Mouse (Mus musculus) telencephalon, adult 2 months (tissue): ENCODE measurements at regions not wholly inside any gene's neighbourhood (a gene's known extent, or its start where the extent isn't known, plus 50 kb on each side); places are given as distances from the start of the nearest gene placed in this dataset.

Experiments used
- DNase-seq: peaks from one replicate; pipeline ENCODE4 v3.0.0-alpha.2; 2011; ENCODE audit warnings: low read depth, low spot score

DNA sequence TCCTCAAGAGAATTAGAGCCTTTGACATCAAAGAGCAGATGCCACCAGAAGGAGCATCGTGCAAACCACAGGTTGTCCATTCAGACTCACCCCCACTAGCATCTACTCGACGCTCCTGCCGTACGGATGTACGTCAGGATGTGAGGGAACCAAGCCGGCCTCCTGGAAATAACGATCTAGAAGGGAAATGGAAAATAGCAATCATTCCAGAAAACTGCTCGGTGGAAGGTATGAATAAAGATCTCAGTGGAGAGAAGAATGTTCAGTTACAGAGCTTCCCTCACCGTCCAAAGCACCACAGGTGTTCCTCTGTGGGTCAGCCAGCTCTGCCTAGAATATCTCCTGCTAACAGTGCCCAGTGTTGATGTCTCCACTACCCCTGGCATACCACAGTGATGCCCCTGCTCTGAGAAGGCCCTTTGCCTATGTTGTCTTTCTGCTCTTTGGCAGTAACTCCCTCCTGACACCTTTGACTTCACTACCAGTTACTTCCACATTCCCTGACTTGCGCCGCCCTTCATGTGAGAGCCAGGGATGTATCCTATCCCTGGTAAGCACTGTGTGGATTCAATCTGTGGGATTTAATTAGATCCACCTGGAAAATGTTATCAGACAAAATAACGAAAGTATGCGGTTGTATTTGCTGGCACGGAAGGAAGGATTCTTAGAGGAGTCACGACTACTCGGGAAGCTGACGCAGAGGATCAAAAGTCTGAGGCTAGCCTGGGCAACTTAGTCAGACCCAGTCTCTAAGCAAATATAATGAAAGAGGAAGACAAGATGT lies 152.4 kb upstream of the Irf2bp2 start:
- no peak for DNase-seq

DNA sequence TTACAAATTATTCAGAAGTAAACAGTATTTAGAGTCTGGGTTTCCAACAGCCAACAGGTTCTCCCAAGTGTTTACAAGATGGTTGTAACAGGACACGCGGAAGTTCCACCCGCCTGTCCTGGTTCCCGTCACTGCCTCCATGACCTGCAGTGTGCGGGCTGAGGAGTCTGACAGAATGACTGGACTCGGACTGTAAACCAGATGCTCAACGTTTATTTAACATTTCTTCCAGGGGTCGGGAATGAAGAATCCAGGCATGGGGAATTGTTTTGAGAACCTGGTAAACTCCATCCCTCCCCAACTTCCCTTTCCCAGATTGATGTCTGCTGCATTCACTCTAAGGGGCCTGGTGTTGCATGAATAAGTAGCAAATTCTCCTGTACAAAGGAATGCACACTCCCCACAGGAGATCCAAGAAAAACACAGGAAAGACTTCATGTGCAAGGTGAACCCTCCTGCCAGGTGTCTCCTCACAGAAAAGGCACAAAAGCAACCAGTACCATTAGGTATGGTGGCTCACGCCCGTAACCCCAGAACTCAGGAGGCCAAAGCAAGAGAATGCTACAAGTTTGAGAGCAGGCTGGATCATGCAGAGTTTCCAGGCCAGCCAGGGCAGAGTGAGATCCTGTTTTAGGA lies 151.1 kb upstream of the Irf2bp2 start:
- DNase-seq: no peak

DNA sequence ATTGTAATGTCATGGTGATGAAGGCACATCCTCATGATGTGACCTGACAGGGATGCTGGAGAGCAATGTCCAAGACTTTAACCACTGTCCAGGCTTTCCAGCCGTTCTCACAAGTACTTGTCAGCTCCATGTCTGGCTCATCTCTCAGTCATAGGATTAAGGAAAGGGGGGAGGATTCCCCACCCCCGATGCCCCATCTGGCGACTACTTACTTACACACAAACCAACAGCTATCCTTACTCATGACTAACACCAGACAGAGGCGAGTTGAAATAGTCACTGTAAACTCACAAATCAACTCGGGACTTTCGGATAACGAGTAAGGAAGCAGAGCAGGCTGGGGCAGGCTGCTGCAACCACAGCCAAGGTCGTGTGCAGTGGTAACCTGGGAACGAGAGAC lies 149.5 kb upstream of the Irf2bp2 start:
- DNase-seq: no peak

DNA sequence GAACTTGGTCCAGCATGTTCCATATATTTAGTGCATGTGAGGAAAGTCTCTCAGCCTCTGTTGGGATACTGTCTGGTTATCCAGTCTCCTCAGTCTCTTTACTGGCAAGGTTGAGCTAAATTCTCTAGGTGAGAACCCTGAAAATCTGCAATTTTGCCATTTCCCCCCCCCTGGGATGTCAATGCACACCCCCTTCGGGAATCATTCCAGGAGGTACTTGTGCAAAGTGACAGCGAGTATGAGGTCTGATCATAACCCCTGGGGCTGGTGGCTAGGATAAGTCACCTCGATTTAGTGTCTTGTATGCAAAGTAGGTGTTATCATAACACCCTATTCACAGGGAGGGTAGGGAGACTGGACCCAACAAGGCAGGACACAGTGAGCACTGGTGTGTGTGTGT lies 148.3 kb upstream of the Irf2bp2 start:
- no peak for DNase-seq

DNA sequence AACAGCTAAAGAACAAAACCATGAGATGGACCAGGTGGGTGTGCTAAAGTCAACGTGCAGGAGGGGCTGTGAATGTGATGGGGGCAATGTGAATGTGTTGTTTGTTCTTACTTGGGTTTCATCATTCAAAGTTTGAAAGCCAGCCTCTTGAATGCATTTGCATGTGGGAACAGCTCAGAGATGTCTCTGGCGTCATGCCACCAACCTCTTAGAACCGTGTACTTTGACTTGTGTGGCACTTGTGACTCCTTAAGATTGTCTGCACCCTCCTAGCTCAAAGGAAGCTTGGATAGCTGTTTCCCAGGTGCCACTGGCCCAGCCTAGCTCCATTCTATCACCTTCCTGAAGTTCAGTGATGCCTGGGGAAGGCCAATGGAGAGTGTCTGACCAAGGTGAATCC lies 147.2 kb upstream of the Irf2bp2 start:
- DNase-seq: no peak

DNA sequence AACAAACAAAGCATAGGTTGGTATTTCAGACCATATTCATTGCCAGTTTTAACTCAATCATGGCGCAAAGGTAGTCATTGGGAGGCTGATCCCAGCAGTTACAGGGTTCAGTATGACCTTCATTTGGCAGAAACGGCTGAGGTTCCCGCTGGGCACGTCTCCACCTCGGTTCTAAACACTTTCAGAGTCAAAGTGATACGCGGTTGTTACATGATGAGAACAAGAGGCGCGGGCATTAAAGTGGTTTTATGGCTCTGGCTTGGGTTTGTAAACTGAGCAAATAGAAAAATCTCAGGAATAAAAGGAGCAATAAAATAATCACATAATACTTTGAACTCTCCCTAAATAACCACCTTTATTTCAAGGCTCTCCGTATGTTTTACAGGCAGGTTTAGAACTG lies 146.0 kb upstream of the Irf2bp2 start:
- no peak for DNase-seq

- DNase-seq: no peak
Measured at GRCm38 (mm10) chr8:126737032-126737431, 143.2 kb upstream of the Irf2bp2 start.

GRCm38 (mm10) chr8:126736441-126736962 lies 142.7 kb upstream of the Irf2bp2 start:
- no peak for DNase-seq

GRCm38 (mm10) chr8:126735488-126736440 lies 142.0 kb upstream of the Irf2bp2 start:
- no peak for DNase-seq

GRCm38 (mm10) chr8:126734743-126735487 lies 141.1 kb upstream of the Irf2bp2 start:
- no peak for DNase-seq

DNA sequence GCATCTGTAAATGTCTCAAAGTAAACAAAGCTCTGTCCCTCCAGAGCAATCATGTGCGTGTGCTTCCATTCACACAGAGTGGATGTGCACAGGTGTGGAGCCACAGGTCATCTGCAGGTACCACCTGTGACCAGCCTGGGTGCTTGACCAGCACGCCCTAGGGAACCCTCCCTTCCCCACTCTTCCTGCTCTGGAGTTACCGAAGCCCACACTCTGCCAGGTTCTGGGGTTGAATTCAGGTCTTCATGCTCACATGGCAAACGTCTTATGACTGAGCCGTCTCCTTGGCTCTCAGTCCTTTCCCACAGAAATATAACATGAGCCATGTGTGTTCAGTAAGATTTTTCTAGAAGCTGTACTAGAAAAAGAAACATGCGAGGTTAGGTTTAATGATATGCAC lies 140.0 kb upstream of the Irf2bp2 start:
- DNase-seq: no peak

- DNase-seq: no peak
Measured at GRCm38 (mm10) chr8:126733307-126733706, 139.5 kb upstream of the Irf2bp2 start.

DNA sequence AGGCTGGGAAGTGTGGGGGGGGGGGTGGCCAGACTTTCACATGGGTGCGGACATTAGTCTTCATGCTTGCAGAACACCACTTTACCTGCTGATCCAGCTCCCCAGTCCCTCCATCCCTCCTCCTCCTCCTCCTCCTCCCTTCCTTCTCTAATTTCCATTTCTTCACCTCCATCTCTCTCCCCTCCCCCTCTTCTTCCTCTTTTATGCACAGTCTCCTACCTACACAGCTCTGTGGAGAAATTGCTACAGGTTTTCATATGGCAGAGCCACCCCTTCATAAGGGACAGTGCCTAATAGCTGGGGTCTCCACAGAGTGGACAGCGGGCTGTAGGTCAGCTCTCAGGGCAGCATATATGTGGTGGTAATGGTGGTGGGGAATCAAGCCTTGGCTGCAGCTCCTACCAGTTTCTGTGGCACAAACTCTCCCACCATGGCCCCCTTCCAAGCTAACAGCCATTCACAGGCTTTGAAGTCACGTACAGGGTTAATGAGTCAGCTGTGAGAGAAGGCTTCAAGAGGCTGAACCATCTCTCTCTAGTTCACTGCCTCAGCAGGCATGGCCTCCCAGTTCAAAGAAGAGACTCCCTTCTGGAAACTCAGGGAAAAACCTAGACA lies 136.3 kb upstream of the Irf2bp2 start:
- no peak for DNase-seq

GRCm38 (mm10) chr8:126728987-126729632 lies 135.3 kb upstream of the Irf2bp2 start:
- no peak for DNase-seq

DNA sequence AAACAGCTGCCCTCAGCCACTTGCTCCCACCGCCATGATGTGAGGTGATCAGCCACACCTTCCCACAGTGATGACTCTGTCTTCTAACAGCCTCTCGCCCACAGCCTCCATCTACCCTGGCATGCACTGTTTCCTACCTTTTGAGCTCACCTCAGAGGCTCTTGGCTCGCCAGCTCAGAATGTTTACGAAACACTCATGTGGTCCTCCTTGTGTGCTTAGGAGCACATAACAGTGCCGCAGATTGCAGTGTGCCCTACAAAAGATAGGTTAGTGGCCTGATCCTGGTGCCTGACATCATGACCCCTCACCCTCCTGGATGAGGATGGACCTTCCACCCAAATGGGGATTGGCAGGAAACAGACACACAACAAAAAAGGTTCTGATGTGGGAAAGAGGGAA lies 134.3 kb upstream of the Irf2bp2 start:
- DNase-seq: no peak

DNA sequence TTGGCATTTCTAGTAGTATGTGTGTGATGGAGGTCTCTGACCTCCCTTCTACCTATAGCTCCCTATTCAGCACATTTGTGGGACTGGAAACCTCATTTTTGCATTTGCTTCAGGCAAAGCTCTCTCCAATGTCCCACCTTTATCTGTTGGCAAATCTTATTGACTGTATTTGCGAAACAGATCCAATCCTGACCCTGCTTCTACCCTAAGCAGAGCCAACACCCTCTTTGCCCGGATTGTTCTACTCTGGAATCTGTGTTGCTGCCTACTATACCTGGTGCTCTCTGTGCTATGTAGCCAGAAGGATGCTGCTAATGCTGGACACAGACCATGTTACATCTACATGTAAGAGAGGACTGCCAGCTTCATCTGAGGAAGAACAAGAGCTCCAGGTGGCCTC lies 133.3 kb upstream of the Irf2bp2 start:
- no peak for DNase-seq

DNA sequence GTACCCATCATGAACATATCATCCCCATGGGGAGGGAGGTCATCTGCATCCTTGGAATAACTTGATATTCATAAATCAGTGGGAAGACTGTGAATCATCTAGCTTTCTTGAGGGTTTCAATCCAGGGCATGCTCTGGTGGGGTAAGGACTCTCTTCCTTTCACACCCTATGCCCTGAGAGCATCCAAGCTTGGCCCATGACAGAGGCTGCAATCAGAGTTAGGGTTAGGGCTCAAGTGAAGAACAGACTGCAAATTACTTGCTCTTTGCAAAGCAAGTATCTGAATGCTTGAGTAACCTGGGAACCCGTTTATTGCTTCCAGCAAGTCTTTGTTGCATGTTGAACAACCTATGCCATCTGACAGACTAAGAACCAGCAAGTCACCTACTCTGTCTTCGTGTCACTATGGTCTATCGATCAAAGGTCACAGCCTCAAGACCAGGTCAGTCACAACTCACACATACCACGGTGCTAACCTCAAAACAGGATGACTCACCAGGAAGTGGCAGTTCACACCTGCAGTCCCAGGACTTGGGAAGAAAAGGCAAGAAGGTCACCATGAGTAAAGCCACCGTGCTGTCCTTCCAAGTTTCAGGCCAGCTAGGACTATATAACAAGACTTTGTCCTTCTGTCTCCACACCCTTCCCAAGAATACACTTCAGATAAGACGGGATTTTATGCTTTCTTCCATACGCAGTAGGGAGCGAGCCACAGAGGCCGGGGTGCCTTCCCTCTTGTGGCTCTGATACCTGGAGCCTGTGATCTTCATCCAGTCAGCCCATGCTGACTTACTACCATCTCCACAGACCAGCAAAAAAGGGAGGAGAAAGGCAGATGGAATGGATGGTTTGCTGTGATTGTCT lies 129.7 kb upstream of the Irf2bp2 start:
- DNase-seq: no peak

GRCm38 (mm10) chr8:126721621-126722020 lies 127.8 kb upstream of the Irf2bp2 start:
- no peak for DNase-seq

DNA sequence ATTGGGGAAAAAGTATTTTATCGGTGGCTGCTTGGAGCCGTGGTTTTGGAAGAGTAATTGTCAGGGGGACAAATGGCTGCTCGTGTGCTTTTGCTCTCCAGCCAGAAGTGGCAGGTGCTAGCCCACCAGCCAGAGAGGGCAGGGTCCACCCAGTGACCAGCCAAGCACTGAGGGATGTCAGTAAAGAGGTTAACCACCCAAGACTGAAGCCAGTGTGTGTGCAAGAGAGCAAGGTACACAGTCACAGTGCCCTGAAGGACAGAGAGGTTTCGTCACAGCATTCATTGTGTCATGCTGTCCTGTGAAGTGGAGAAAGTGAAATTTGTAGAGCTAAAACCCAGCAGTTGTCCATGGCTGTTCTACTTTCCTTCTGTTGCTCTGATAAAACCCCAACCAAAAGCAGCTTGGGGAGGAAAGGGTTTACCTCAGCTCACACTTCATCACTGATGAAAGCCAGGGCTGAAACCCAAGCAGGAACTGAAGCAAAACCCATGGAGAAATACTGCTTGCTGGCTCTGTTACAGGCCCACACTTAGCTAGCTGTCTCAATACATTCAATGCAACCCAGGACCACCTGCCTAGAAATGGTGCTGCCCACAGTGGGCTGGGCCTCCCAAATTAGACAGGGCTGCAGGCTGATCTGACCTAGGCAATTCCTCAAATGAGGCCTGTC lies 126.8 kb upstream of the Irf2bp2 start:
- DNase-seq: no peak
